Mouse (Mus musculus): ENCODE measurements around the gene Adam8.

The Adam8 gene

DNA sequence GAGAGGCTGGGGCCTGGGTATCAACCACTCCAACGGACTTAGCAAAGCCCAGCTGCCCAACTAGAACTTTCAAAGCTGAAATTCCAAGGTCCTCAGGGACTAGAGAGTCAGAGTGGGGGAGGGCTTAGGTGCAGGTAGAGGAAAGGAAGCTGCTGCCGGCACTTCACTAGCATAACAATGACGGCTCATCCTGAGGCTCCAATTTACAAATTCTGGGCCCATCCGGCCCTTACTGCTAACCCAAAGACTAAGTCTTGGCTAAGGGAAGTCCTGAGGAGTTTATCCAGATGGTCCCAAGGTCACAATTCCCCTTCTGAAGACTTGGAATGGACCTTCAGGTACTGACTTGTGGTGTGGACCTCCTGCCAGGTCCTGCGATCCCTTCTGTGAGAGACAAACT lies 46.8 kb downstream of the Adam8 start:
- no peak for DNase-seq

DNA sequence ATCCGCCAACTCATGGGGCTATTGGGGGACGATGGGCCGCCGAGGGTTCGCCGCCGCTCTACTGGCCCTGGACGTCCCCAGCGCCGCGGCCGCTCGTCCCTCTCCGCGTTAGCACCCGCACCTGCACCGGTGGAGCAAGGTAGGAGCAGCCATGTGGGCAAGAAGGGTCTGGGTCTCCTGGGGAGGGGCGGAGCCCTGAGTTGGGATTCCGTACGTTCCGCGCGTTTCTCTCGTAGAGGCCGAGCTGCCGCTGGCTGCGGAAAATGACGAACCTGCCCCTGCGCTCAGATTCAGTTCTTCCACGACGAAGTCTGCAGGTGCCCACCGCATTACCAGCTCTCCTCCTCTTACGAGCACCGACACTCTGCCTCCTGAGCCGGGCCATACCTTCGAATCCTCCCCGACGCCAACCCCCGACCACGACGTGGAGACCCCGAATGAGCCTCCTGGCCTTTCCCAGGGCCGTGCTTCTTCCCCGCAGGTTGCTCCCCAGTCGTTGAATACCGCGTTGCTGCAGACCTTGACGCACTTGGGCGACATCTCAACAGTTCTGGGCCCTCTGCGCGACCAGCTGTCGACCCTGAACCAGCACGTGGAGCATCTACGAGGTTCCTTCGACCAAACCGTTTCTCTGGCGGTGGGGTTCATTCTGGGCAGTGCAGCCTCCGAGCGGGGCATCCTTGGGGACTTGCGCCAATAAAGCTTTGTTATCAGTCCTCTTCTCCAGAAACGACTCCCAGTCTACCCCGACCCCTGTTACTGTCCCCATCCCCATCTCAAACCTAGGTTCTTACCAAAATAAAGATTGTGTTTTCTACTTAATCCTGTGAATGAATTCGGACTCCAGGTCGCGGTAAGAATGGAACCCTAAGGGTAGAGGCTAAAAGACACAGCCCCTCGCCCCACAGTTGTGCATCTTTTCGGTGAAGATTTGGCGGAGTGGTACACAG lies 47.8 kb downstream of the Adam8 start:
- no peak for DNase-seq

DNA sequence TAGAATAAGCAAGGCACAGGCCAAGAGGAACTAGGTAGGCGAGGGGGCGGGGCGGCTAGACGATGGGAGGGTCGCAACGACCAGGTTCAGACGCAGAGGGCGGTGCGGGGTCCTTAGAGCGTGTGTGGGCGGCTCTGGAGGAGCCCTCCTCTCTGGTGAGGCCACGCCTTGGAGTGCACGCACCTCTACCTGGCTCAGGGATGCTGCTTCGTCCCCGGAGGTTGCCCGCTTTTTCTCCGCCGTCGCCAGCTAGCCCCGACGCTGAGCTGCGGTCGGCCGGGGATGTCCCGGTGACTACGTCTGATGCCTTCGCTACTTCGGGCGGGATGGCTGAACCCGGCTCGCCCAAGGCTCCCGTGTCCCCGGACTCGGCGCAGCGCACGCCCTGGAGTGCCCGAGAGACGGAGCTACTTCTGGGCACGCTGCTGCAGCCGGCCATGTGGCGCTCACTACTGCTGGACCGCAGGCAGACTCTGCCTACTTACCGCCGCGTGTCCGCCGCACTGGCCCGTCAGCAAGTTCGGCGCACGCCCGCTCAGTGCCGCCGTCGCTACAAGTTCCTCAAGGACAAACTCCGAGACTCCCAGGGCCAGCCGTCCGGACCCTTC lies 48.6 kb downstream of the Adam8 start, which contains the start of gene Utf1:
Utf1 (plus strand) TSS at position 116 of the 608 bp plus-strand sequence.
- peak; percentile 7 to 15 for DNase-seq

DNA sequence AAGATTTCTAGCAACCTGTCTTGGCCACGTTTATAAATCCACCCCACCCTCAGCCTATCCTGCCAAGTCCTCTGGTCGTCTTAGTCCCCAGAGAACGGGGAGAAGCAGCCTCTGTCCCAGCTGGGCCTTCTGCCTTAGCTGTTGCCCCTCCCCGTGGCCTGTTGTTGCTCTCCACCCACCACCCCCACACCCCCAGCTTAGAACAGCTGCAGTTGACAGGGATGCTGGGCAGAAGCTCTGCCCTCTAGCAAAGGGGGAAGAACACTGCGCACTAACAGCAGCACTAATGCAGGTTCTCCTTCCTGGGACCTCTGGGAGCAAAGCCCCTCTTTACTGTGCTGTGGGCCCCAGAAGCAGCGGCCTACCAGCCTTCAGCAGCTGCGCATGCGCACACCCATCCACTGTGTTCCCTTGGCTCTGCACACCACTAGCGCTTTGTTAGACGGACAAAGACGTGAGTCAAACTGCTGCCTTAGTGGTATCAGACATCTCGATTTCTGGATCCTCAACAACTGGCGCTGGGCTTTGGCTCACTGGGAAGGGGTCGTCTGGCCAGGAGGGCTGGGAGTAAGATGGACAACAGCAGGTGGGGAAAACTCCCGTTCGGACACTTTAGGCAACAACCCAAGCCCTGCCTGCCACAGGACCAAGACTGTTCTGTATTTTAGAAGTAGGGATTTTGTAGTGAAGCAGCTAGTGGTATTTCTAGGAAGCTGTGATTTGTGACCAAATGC lies 51.7 kb downstream of the Adam8 start:
- DNase-seq = no peak

DNA sequence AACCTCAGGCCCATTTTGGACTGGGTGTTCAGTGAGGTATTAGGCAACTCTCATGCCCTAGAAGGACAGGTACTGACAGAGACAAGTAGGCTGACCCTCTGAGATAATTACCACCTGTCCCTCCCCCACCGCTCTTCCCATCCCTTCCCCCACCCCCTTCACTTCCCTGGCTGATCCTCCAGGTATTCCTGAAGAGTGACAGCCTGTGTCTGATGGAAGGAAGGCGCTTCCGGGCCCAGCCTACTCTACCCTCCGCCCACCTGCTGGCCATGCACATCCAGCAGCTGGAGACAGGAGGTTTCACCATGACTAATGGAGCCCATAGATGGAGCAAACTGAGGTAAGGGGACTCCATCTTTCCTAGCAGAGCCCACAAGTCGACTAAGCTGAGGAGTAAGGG lies 54.6 kb downstream of the Adam8 start:
- no peak for DNase-seq

DNA sequence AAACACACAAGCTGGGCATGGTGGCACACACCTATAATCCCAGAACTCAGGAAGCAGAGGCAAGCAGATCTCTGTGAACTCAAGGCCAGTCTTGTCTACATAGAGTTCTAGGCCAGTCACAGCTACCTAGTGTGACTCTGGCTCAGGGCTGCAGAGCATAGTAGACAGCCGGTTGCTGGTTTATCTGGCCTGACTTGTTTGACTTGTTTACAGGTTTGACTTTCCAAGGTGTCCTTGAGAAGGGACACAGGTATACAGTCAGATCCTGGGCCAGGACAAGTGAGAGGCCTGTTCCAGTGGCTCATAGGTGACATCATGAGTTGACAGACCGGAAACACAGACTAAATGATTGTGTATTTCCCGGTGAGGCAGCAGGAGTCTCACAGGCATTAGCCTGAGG lies 55.2 kb downstream of the Adam8 start:
- no peak for DNase-seq

DNA sequence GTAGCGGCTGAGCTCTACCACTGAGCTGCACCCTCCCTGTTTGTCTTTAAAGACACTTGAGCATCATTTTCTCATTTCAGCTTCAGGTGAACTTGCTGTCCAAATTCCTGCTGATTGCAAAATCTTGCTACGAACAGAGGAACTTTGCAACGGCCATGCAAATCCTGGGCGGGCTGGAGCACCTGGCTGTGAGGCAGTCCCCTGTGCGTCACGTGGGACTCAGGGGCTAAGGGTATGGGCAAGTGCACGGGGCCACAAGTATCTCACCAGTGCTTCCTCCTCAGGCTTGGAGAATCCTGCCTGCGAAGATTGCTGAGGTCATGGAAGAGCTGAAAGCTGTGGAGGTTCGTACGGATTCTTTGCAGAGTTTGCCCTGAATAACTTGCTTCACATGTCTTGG lies 55.7 kb downstream of the Adam8 start:
- DNase-seq = no peak

DNA sequence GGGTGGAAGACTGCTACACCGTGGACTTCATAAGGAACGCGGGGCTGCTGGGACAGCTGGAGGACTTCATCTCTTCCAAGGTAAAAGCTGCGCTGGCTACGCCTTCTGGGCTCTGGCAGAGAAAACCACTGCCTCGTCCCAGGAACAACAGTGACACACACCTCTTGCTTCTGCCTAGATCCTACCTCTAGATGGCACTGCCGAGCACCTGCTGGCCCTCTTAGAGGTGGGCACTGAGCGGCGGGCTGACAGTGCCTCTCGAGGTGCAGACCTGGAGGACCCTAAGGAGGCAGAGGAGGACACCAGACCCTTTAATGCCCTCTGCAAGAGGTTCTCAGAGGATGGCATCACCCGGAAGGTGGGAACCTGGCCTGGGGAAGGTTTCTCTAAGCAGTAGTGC lies 61.6 kb downstream of the Adam8 start:
- DNase-seq = no peak
